Mouse (Mus musculus): Measurements from ENCODE around the gene Nrxn3. TPM values are rescaled to one million over a fixed set of nuclear protein-coding genes. Genes with fewer than 3 reads are reported as not detected.

Gene Nrxn3
- polyA plus RNA-seq, 1 experiment from 2014 or later: 6.9 TPM

DNA sequence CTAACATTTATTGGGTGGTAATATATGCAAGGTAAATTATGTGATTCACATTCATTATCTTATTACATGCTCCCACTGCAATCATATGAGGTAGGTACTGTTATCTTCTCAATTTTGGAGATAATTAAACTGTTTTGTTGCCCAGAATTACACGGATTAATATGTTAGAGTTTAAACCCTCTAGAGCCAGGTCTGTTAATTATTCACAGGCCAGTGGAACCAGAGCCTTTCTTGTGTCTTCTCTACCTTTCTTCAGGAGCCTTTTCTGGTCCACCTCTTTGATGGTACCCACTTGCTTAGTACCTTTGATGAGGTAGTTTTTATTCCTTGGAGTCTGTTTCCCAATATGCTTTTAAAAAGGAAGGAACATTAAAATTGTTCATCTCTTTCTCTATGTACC lies 174.7 kb downstream of the Nrxn3 start:
- 84% methylated on average over 1 of the region's 1 CpGs for WGBS
- DNase-seq (ENCODE audit: extremely low spot score, low spot score): no peak
- H3K4me3 ChIP-seq: no peak overlapping the region
- H3K27ac ChIP-seq: no peak overlapping the region
- no peaks in the 10 kb centered on the region for H3K36me3 ChIP-seq (replicated peaks)
- H3K4me1 ChIP-seq: peaks cover 11% of the 10 kb centered on the region
- H3K27me3 ChIP-seq (ENCODE audit: poor library complexity, severe bottlenecking): peaks cover 4% of the 10 kb centered on the region; the same call in 1 of the 2 replicates
- no peaks in the 10 kb centered on the region for H3K9me3 ChIP-seq

DNA sequence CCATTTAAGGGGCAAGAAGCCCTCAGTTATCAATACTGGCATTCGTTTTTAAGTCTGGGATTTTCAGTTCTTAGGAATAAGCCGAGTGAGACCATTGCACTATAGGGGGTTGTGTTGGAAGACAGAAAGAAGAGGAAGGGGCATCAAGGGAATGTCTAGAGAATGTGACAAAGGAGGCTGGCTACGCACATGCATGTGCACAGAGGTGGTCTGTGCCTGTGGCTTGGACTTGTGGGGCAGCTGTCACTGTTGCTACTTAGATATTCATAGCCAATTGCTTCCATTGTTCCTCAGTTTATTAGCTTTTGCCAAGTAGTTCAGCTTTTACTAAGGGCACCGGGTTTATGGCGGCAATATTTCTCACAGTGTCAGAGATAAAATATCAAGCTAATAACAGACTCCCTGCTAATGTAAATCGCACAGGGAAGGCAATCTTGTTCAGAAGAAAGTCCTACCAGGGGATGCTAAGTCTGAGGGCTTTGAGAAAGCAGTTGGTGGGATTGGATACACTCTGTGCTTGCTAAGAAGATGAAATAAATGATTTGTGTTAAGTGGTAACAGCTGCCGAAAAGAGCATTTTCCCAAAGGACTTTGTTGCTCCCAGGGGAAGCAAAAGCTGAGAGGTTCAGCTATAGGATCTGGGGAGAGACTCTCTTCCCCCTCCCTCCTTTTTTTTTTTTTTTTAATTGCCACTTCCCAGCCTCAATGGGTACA lies 177.5 kb downstream of the Nrxn3 start:
- H3K4me3 ChIP-seq: no peak overlapping the region
- no peak for DNase-seq (ENCODE audit: extremely low spot score, low spot score)
- H3K27me3 ChIP-seq (ENCODE audit: poor library complexity, severe bottlenecking): peaks cover 4% of the 10 kb centered on the region; the same call in 1 of the 2 replicates
- peaks cover 21% of the 10 kb centered on the region for H3K4me1 ChIP-seq
- H3K9me3 ChIP-seq: no peaks in the 10 kb centered on the region
- no peak overlapping the region for H3K27ac ChIP-seq
- WGBS: 75% methylated on average over 7 of the region's 7 CpGs
- no peaks in the 10 kb centered on the region for H3K36me3 ChIP-seq (replicated peaks)

DNA sequence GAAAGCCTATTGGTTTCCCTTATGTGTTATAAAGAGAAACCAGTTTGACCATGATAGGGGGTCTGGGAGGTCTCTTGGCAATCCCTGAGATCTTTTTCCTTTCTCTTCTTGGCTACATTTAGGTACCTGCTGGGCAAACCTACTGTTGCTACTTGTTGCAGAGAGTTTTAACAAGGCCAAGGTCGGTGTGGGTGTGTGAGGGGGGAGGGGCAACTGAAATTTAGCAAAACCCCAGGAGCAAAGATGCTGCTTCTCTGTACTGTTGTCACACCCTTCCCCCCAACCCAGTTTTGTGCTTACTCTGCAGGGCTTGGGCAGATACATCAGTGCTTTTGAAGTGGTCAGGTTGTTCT lies 178.0 kb downstream of the Nrxn3 start:
- H3K4me3 ChIP-seq: no peak overlapping the region
- peaks cover 21% of the 10 kb centered on the region for H3K4me1 ChIP-seq
- WGBS: 28% methylated on average over 1 of the region's 1 CpGs
- peaks cover 4% of the 10 kb centered on the region; the same call in 1 of the 2 replicates for H3K27me3 ChIP-seq (ENCODE audit: poor library complexity, severe bottlenecking)
- H3K36me3 ChIP-seq (replicated peaks): no peaks in the 10 kb centered on the region
- no peak overlapping the region for H3K27ac ChIP-seq
- DNase-seq (ENCODE audit: extremely low spot score, low spot score): no peak
- no peaks in the 10 kb centered on the region for H3K9me3 ChIP-seq

DNA sequence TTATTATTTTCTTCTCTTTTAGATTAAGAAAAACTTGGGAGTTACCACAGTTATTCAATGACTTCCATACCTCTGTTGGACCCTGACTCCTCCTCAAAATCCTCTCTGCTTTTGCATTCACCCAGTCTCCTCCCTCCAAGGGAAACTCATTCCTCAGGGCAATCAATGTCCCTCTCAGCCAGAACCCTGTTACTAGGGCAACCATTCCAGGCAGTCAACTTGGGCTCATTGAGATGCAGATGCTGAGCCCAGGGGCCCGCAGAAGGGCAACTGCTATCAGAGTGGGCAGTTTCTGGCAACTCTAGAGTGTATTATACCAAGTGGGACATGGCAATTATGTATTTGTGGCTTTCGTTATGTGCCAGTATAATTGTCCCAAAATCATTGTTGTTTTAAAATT lies 188.1 kb downstream of the Nrxn3 start:
- Histone ChIP-seq H3K9me3 (no peaks in the 10 kb centered on the region), H3K27me3 (ENCODE audit: poor library complexity, severe bottlenecking) (no peaks in the 10 kb centered on the region), H3K4me3 (no peak overlapping the region), H3K27ac (peak overlapping the region; percentile 77), H3K4me1 (peaks cover 16% of the 10 kb centered on the region), H3K36me3 (replicated peaks) (no peaks in the 10 kb centered on the region)
- WGBS: 24% methylated on average over 2 of the region's 2 CpGs
- DNase-seq (ENCODE audit: extremely low spot score, low spot score): peak; percentile 49

DNA sequence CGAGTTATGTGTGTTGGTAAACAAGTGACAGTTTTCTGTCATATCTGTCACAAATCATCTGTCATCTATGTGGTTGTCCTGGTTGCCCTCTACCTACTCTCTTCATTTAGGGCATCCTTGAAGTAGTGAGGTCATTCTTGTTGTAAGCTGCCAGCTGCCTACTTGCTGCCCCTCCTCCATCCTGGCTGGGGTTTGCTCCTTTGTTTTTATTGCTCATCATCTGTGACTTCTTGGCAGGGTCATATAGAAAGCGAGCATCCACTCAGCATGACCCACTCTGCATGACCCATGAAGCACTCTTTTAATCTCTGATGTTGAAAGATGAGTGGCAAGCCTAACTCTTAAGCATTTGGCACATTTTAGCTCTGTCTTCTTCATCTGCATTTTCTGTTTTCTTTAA lies 194.1 kb downstream of the Nrxn3 start:
- Histone ChIP-seq H3K4me1 (no peaks in the 10 kb centered on the region), H3K4me3 (no peak overlapping the region), H3K9me3 (no peaks in the 10 kb centered on the region), H3K36me3 (replicated peaks) (no peaks in the 10 kb centered on the region), H3K27ac (no peak overlapping the region), H3K27me3 (ENCODE audit: poor library complexity, severe bottlenecking) (no peaks in the 10 kb centered on the region)
- WGBS: 83% methylated on average over 2 of the region's 2 CpGs
- no peak for DNase-seq (ENCODE audit: extremely low spot score, low spot score)

DNA sequence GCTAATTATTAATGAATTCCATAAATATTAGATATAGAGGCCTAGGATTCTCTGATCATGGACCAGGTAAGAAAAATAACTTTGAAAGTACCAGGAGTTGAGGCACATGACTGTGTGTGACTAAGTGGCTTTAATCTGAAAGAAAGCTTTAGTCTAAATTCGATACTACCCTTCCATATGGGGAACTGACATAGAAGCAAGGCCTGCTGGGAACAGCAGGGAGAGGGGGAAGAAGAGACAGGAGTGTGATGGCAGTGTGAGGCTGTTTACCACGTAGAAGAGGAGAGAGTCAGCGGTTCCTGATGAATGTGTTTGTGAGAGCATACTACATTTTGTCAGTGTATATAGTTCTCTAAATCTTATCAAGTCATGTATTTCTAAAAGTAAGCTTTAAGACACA lies 202.2 kb downstream of the Nrxn3 start:
- no peak overlapping the region for H3K27ac ChIP-seq
- H3K36me3 ChIP-seq (replicated peaks): no peaks in the 10 kb centered on the region
- H3K27me3 ChIP-seq (ENCODE audit: poor library complexity, severe bottlenecking): no peaks in the 10 kb centered on the region
- DNase-seq (ENCODE audit: extremely low spot score, low spot score): no peak
- H3K4me3 ChIP-seq: no peak overlapping the region
- 81% methylated on average over 3 of the region's 3 CpGs for WGBS
- no peaks in the 10 kb centered on the region for H3K4me1 ChIP-seq
- no peaks in the 10 kb centered on the region for H3K9me3 ChIP-seq

DNA sequence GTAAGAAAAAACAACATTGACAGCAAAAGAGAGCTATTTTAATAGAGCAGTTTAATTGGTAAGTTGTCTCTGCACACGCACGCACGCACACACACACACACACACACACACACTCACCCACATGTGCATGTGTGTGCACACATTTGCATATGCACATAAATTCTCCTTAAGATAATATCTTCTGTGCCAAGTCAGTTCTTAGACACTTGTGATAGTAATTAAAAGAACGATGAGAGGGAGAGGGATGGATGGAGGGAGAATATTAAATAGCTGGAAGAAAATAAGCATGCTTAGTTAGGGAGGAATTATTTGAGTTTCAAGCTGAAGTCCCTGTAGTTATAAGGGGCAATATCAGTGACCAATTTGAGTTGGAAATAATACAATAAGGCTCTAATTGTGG lies 203.6 kb downstream of the Nrxn3 start:
- H3K9me3 ChIP-seq: no peaks in the 10 kb centered on the region
- H3K36me3 ChIP-seq (replicated peaks): no peaks in the 10 kb centered on the region
- H3K27me3 ChIP-seq (ENCODE audit: poor library complexity, severe bottlenecking): no peaks in the 10 kb centered on the region
- 86% methylated on average over 4 of the region's 4 CpGs for WGBS
- DNase-seq (ENCODE audit: extremely low spot score, low spot score): no peak
- no peak overlapping the region for H3K27ac ChIP-seq
- H3K4me3 ChIP-seq: no peak overlapping the region
- H3K4me1 ChIP-seq: no peaks in the 10 kb centered on the region

DNA sequence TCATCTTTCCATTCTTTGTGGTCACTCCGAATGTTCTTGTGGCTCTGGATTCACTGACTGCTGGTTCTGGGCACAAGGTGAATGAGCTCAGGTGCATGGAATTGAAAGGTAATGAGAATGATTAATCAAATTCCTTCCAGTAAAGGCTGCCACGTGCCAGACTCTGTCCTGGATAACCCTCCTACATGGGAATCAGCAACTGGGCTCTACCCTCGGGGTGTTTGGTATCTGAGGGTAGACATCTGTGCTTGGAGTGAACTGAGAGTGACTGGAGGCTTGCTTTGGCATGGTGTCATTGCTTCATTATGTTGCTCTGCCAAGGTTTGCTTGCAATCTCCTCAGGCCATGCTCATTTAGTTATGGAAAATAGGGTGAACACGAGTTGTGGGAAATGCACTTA lies 209.0 kb downstream of the Nrxn3 start:
- no peaks in the 10 kb centered on the region for H3K9me3 ChIP-seq
- H3K36me3 ChIP-seq (replicated peaks): no peaks in the 10 kb centered on the region
- H3K27ac ChIP-seq: no peak overlapping the region
- 75% methylated on average over 4 of the region's 4 CpGs for WGBS
- H3K27me3 ChIP-seq (ENCODE audit: poor library complexity, severe bottlenecking): no peaks in the 10 kb centered on the region
- no peak overlapping the region for H3K4me3 ChIP-seq
- DNase-seq (ENCODE audit: extremely low spot score, low spot score): no peak
- H3K4me1 ChIP-seq: no peaks in the 10 kb centered on the region

DNA sequence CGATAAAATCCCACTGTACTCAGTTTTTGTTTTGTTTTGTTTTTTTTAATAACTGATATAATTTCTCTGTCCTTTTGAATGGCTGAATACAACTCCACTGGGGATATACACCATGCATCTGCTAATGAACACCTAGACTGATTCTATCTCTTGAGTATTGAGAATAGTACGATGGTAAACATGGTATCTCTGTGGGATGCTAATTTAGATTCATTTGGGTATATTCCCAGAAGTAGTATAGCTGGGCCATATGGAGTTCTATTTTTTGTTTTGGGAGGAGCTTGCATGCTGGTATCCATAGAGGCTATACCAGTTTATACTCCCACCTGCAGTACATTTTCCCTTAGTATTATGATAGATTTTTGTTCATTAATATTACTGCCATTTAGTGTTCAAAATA lies 217.0 kb downstream of the Nrxn3 start:
- no peak overlapping the region for H3K27ac ChIP-seq
- 85% methylated on average over 2 of the region's 2 CpGs for WGBS
- no peak for DNase-seq (ENCODE audit: extremely low spot score, low spot score)
- no peaks in the 10 kb centered on the region for H3K36me3 ChIP-seq (replicated peaks)
- H3K27me3 ChIP-seq (ENCODE audit: poor library complexity, severe bottlenecking): no peaks in the 10 kb centered on the region
- H3K4me1 ChIP-seq: no peaks in the 10 kb centered on the region
- no peaks in the 10 kb centered on the region for H3K9me3 ChIP-seq
- no peak overlapping the region for H3K4me3 ChIP-seq

DNA sequence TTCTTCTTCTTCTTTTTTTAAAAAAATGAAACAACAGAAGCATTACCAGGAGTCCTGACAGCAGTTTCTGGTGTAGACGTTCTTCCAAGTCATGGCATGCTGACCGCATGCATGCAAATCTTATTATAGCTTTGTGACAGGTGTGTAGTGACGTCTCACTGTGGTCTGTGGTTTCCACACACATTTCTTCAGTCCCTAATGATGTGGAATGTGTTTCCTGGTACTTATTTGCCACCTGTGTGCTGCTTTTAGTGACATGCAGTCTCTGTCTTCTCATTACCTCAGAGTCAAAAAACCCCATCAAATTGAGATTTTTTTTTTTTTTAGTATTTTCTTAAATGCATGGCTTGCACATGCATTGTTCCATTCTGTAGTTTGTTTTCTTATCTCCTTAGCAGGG lies 222.3 kb downstream of the Nrxn3 start:
- Histone ChIP-seq H3K27ac (no peak overlapping the region), H3K9me3 (no peaks in the 10 kb centered on the region), H3K4me1 (no peaks in the 10 kb centered on the region), H3K4me3 (no peak overlapping the region), H3K36me3 (replicated peaks) (no peaks in the 10 kb centered on the region), H3K27me3 (ENCODE audit: poor library complexity, severe bottlenecking) (no peaks in the 10 kb centered on the region)
- no peak for DNase-seq (ENCODE audit: extremely low spot score, low spot score)
- 84% methylated on average over 3 of the region's 3 CpGs for WGBS

DNA sequence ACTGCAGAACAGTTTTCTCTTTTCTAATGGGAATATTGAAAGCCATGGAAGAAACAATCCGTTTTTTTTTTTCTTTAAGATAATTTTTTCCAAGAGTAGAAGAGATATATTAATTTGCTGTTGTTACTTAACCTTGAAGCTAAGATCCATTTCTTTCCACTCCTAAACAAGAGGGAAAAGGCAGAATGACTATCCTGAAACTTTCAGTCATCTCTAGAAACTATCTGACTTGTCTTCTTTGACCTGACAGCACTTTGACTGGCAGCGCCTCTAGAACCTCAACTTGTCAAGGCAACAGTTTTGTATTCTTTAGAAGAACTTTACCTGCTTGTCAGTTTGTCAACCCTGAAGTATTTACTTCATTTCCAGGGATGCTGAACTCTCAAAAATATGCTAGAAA lies 227.2 kb downstream of the Nrxn3 start:
- Histone ChIP-seq H3K4me3 (no peak overlapping the region), H3K9me3 (no peaks in the 10 kb centered on the region), H3K36me3 (replicated peaks) (no peaks in the 10 kb centered on the region), H3K27me3 (ENCODE audit: poor library complexity, severe bottlenecking) (no peaks in the 10 kb centered on the region), H3K4me1 (no peaks in the 10 kb centered on the region), H3K27ac (no peak overlapping the region)
- no peak for DNase-seq (ENCODE audit: extremely low spot score, low spot score)
- WGBS: 90% methylated on average over 2 of the region's 2 CpGs

DNA sequence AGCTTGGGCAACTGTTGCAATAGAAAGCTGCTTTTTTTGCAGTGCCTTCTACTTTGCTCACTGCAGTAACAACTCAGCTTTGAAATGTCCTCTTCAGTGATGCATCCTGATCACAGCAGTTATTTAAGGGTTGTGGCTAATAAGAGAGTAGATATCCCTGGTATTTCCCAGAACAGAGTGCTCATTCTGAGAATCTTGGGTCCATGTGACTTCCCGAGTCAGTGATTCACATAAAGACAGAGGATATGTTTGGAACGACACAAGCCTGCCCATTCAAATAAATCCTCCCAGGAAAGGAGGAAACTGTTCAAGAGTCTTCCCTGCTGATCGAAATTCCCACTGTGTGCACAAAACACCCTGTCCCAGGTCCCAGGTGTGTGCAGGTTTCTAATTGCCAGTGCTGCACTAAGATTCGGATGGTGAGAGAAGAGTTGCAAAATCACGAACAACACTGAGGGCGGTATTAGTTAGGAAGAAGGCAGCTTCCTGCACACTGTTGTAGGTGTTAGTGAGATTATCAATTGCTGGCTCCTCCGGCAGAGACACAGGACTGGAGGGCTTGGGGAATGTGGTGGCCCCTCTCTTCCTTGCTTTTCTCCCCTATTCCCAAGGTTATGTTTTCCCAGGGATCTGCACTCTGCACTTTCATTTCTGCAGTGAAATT lies 230.4 kb downstream of the Nrxn3 start:
- Histone ChIP-seq H3K27ac (no peak overlapping the region), H3K9me3 (no peaks in the 10 kb centered on the region), H3K27me3 (ENCODE audit: poor library complexity, severe bottlenecking) (no peaks in the 10 kb centered on the region), H3K36me3 (replicated peaks) (no peaks in the 10 kb centered on the region), H3K4me3 (no peak overlapping the region), H3K4me1 (no peaks in the 10 kb centered on the region)
- DNase-seq (ENCODE audit: extremely low spot score, low spot score): no peak
- WGBS: 79% methylated on average over 7 of the region's 7 CpGs

DNA sequence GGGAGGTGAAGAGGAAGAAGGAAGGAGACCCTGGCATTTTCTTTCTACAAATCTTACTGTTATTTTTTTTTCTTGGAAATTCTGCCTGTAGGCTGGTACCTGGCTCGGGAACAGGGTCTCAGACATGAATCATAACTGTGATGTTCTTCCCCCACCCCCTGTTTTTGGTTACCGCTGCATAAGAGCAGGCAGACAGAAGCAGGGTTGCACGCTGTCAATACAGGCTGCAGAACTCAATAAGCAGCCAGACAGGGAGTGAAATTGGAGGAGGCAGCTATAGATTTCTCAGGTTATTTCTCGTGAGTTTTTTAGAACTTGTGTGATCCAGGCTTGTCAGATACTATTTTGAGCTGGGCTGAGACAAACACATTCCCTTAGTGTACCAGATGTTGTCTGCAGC lies 231.1 kb downstream of the Nrxn3 start:
- no peak for DNase-seq (ENCODE audit: extremely low spot score, low spot score)
- Histone ChIP-seq H3K4me3 (no peak overlapping the region), H3K9me3 (no peaks in the 10 kb centered on the region), H3K4me1 (no peaks in the 10 kb centered on the region), H3K27me3 (ENCODE audit: poor library complexity, severe bottlenecking) (no peaks in the 10 kb centered on the region), H3K36me3 (replicated peaks) (no peaks in the 10 kb centered on the region), H3K27ac (no peak overlapping the region)
- WGBS: 74% methylated on average over 4 of the region's 4 CpGs

Data from forebrain, embryonic 10.5 days (tissue).